Mouse (Mus musculus): ENCODE data around the gene Tesk1.

Tesk1 gene

DNA sequence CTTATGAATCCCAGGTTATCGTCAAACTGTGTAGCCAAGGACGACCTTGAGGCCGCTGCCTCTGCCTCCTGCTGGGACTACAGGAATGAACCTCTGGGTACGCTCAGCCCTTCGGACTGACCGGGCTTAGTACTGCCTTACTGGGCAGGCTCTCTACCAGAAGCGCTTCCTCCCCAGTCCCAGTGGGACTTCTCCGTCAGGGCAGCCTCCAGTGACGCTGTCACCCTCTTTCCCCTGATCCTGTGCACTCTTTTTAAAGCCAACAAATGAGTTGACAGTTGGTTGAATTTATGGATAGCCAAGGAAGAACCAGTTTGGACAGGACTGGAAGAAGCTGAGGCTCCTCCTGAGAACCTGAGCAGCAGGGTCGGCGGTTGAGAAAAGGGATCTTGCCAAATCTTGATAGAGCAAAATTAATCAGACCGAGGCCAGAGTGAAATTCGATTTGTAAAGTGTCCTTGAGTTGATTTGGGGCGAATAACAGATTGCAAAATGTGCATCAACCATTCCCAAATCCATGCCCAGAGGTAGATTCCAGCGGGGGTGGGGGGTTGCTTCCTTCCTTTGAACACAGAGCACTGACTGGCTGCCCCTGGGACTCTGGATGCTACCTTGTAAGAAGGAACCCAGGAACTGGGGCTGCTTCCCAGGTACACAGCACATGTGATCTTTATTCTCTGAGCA, 22.6 kb upstream of the Tesk1 start:
- no peak for DNase-seq (ENCODE audit: low spot score in 2 of 2)

GRCm38 (mm10) chr4:43419801-43420281, 21.9 kb upstream of the Tesk1 start:
- no peak for DNase-seq (ENCODE audit: low spot score in 2 of 2)

DNA sequence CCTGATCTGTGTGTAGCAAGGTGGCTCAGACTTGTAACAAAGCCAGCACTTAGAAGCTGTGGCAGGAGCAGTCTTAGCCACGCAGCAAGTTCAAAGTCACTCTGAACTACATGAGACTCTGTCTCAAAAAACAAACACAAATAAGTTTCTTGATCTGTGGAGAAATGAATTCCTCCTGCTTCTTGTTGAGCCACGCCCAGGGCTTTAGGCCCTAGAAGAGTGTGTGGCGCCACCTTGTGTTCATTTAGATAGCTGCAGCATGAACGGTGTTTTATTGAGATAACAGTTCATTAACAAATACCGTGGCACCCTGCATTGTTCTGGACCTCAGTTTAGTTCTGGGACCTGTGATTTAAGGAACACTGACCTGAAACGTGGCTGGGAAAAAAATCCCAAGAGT, 21.4 kb upstream of the Tesk1 start:
- peak in 1 of 2 experiments; percentile 67 for DNase-seq (ENCODE audit: low spot score in 2 of 2)

GRCm38 (mm10) chr4:43421632-43422240, 20.0 kb upstream of the Tesk1 start:
- DNase-seq (ENCODE audit: low spot score in 2 of 2): no peak

DNA sequence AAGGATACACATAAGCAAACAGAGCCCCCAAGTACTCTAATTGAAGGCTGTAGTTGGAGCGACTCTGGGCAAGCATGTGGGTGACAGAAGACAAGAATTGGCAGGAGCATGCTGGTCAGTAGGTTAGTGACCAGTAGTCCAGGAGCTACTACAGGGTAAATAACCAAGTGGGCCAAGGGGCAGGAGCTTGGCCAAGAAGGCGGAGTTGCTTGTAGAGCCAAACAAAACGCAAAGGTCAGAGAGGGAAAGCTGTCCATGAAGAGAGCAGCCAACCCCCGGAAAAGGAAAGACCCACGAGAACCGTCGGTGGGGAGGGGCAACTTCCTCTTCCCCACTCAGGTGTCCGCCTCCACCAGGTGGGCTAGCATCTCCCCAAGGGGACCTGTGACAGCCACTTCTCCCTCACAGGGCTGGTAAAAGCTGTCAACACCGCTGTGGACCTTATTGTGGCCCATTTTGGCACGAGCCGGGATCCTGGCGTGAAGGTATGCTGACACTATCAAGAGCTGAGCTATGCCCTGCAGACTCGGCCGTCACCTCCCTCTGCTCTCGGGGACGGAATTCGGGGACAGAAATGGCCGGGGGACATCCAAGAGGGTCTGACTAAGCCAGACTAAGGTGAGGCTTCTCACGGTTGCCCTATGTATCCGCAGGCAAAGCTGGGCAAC, 18.3 kb upstream of the Tesk1 start:
- no peak for DNase-seq (ENCODE audit: low spot score in 2 of 2)

GRCm38 (mm10) chr4:43424072-43424471, 17.7 kb upstream of the Tesk1 start:
- no peak for DNase-seq (ENCODE audit: low spot score in 2 of 2)

- no peak for DNase-seq (ENCODE audit: low spot score in 2 of 2)
Measured at GRCm38 (mm10) chr4:43425197-43425596, 16.5 kb upstream of the Tesk1 start.

GRCm38 (mm10) chr4:43425648-43426380, 15.9 kb upstream of the Tesk1 start:
- no peak for DNase-seq (ENCODE audit: low spot score in 2 of 2)

DNA sequence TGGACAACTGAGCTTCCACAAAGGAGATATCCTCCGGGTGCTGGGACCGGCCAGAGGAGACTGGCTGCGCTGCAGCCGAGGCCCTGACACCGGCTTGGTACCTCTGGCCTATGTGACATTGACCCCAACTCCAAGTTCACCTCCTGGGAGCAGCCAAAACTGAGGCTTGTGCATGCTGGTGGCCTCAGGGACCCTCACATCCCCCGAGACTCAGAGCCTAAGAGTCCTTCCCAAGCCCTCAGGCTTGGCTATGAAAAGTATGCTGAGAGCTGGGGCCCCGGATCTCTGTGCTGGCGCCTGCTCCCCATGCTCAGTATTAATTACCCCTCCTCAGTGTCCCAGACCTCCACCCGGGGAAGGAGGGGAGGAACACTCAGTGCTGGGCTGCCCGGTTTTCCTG, 15.3 kb upstream of the Tesk1 start:
- DNase-seq (ENCODE audit: low spot score in 2 of 2): no peak

DNA sequence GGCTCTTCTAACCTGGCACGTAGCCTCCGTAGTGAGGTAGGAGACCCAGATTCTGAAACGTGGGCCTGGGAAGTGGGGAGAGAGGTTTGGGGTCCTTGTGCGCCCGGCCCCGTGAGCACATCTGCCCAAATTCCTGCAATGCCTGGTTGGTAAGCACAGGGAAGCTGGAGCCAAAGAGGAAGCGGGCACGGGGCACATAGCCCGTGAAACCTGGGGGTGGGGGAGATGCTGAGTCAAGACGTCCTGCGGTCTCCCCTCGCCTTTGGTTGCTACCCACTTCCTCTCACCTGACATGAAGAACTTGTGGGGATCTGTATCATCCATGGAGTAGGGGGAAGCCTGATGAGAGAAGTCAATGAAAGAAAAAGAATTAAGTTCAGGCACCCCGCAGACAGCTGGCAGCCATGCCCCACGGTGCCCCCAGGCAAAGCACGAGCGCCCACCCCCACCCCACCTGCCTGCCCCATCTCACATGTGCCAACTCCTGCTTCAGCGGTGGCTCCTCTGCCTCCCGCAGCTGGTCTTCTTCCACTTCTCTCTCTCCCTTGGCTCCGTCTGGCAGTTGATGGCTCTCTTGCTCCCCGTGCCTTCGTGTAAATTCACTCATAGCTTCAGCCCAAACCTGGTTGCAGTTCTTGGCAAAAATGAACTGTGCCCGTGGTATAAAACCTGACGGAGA, 14.1 kb upstream of the Tesk1 start:
- no peak for DNase-seq (ENCODE audit: low spot score in 2 of 2)

DNA sequence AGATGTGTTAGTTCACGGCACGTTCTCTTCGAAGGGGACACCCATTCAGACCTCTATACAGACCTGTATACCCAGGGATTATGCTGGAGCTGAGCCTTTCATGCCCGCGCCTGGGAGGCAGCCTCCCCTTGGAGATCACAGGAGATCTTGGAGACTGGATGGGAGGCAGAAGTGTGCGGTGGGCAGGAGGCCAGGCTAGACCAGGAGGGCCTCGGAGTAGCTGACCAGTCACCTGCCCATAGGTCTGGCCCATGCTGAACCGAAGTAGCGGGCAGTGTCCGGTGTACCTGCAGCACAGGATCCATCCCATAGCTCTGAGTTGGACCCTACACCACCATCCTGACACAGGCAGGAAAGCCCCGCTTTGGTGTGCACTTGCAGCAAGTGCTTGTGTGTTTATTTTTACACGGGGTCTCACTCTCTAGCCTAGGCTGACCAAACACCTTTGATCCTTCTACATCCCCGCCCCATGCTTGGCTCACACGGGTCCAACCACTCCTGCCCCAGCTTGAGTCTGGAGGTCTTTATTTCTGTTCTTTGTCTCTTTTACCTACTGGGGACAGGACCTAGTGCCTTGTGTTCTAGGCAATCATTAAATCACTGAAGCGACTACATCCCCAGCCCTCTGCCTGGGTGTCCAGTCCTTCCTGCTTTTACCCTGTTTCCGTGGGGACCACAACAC, 13.4 kb upstream of the Tesk1 start:
- DNase-seq (ENCODE audit: low spot score in 2 of 2): no peak

DNA sequence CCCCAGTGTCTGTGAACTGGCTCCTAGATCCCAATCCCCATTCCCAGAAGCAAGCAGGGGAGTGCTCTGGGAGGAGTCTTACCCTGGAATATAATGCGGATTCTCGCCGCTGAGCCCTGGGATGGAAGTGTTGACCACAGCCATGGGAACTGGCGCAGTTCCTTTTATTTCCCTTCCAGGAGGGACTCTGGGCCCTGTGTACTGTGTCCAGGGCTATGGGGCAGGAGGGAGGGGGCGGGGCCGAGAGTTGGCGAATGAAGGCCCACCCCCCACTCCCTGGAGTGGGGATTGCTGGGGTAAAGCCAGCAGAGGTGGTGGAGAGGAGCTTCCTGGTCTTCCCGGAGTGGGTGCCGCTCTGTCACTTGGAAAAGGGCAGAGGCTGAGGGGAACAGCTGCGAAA, 12.8 kb upstream of the Tesk1 start, which contains the start of gene Fam166b:
Fam166b (minus strand) TSS at position 189 of the 400 bp plus-strand sequence.
- no peak for DNase-seq (ENCODE audit: low spot score in 2 of 2)

- DNase-seq (ENCODE audit: low spot score in 2 of 2): peak; percentile 69 to 84
Measured at GRCm38 (mm10) chr4:43431690-43432089, 10.0 kb upstream of the Tesk1 start.

- no peak for DNase-seq (ENCODE audit: low spot score in 2 of 2)
Measured at GRCm38 (mm10) chr4:43432832-43433231, 8.9 kb upstream of the Tesk1 start.

DNA sequence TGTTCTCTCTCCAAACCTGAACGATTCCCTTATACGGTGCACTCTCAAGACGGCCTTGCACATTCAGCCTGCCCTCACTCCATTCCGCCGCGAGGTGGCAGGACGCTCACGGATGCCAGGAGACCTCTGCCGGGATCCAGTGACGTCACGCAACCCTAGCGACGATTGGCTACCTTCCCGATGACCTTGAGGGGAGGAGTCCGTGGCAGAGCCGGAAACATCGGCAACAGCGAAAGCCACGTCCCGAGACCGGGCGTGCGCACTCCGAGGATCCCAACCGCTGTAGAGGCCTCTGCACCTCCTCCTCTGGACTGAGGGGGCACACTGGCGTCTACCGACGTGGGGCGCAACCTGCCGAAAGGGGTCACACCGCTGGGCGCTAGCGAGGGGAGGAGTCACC, 305 bp downstream of the Tesk1 start:
- peak; percentile 99 for DNase-seq (ENCODE audit: low spot score in 2 of 2)

- peak; percentile 47 to 61 for DNase-seq (ENCODE audit: low spot score in 2 of 2)
Measured at GRCm38 (mm10) chr4:43442456-43443361, 970 bp downstream of the Tesk1 start.

- DNase-seq (ENCODE audit: low spot score in 2 of 2): no peak
Measured at GRCm38 (mm10) chr4:43443511-43443910, 1.8 kb downstream of the Tesk1 start.

GRCm38 (mm10) chr4:43447251-43447650, 5.5 kb downstream of the Tesk1 start:
- DNase-seq (ENCODE audit: low spot score in 2 of 2): no peak

GRCm38 (mm10) chr4:43448554-43448953, 6.8 kb downstream of the Tesk1 start:
- DNase-seq (ENCODE audit: low spot score in 2 of 2): no peak

- DNase-seq (ENCODE audit: low spot score in 2 of 2): no peak
Measured at GRCm38 (mm10) chr4:43452315-43452714, 10.6 kb downstream of the Tesk1 start.

Data from cerebellum, postnatal 4 days (tissue).